Mouse (Mus musculus): ENCODE results near the gene Kpnb1.

The Kpnb1 gene

GRCm38 (mm10) chr11:97146724-97147123, 41.0 kb downstream of the Kpnb1 start:
- in situ Hi-C loops (cut with MboI; ENCODE audit: unreplicated experiment in 2 of 2), result loop anchor here (5.0 kb wide), 1 partner anchor 44 kb away; no protein-coding TSS in a partner anchor

- in situ Hi-C loops (cut with MboI; ENCODE audit: unreplicated experiment in 2 of 2), result loop anchor here (5.0 kb wide), 1 partner anchor 44 kb away; no protein-coding TSS in a partner anchor
These were observed 41.7 kb downstream of the Kpnb1 start for GRCm38 (mm10) chr11:97145951-97146350.

- in situ Hi-C loops (cut with MboI; ENCODE audit: unreplicated experiment in 2 of 2), result loop anchor here (5.0 kb wide), 1 partner anchor 43 kb away; no protein-coding TSS in a partner anchor
These were observed 42.4 kb downstream of the Kpnb1 start for GRCm38 (mm10) chr11:97145320-97145719.

GRCm38 (mm10) chr11:97143196-97143900, 44.3 kb downstream of the Kpnb1 start:
- in situ Hi-C loops (cut with MboI; ENCODE audit: unreplicated experiment in 2 of 2), result no loop called here

- in situ Hi-C loops (cut with MboI; ENCODE audit: unreplicated experiment in 2 of 2), result no loop called here
These were observed 45.5 kb downstream of the Kpnb1 start for GRCm38 (mm10) chr11:97142159-97142608.

- in situ Hi-C loops (cut with MboI; ENCODE audit: unreplicated experiment in 2 of 2), result no loop called here
These were observed 46.9 kb downstream of the Kpnb1 start for GRCm38 (mm10) chr11:97140811-97141210.

GRCm38 (mm10) chr11:97139256-97139655, 48.4 kb downstream of the Kpnb1 start:
- in situ Hi-C loops (cut with MboI; ENCODE audit: unreplicated experiment in 2 of 2), result no loop called here

GRCm38 (mm10) chr11:97138554-97139226, 49.0 kb downstream of the Kpnb1 start:
- in situ Hi-C loops (cut with MboI; ENCODE audit: unreplicated experiment in 2 of 2), result no loop called here

GRCm38 (mm10) chr11:97133270-97133669, 54.4 kb downstream of the Kpnb1 start:
- in situ Hi-C loops (cut with MboI; ENCODE audit: unreplicated experiment in 2 of 2), result no loop called here

- in situ Hi-C loops (cut with MboI; ENCODE audit: unreplicated experiment in 2 of 2), result no loop called here
These were observed 55.5 kb downstream of the Kpnb1 start for GRCm38 (mm10) chr11:97132185-97132584.

GRCm38 (mm10) chr11:97131683-97132082, 56.0 kb downstream of the Kpnb1 start:
- in situ Hi-C loops (cut with MboI; ENCODE audit: unreplicated experiment in 2 of 2), result no loop called here

- in situ Hi-C loops (cut with MboI; ENCODE audit: unreplicated experiment in 2 of 2), result no loop called here
These were observed 57.4 kb downstream of the Kpnb1 start for GRCm38 (mm10) chr11:97130318-97130717.

GRCm38 (mm10) chr11:97128956-97129355, 58.7 kb downstream of the Kpnb1 start:
- in situ Hi-C loops (cut with MboI; ENCODE audit: unreplicated experiment in 2 of 2), result no loop called here

GRCm38 (mm10) chr11:97127470-97128223, 60.0 kb downstream of the Kpnb1 start:
- in situ Hi-C loops (cut with MboI; ENCODE audit: unreplicated experiment in 2 of 2), result no loop called here

GRCm38 (mm10) chr11:97126645-97127468, 60.8 kb downstream of the Kpnb1 start:
- in situ Hi-C loops (cut with MboI; ENCODE audit: unreplicated experiment in 2 of 2), result no loop called here

GRCm38 (mm10) chr11:97124266-97125036, 63.2 kb downstream of the Kpnb1 start:
- in situ Hi-C loops (cut with MboI; ENCODE audit: unreplicated experiment in 2 of 2), result no loop called here

- in situ Hi-C loops (cut with MboI; ENCODE audit: unreplicated experiment in 2 of 2), result no loop called here
These were observed 64.3 kb downstream of the Kpnb1 start for GRCm38 (mm10) chr11:97123282-97123890.

GRCm38 (mm10) chr11:97120641-97121040, 67.0 kb downstream of the Kpnb1 start:
- in situ Hi-C loops (cut with MboI; ENCODE audit: unreplicated experiment in 2 of 2), result no loop called here

- in situ Hi-C loops (cut with MboI; ENCODE audit: unreplicated experiment in 2 of 2), result no loop called here
These were observed 67.5 kb downstream of the Kpnb1 start for GRCm38 (mm10) chr11:97120221-97120620.
